Mouse (Mus musculus): ENCODE data around the gene Gm20737. TPM values are rescaled to one million over a fixed set of nuclear protein-coding genes. Genes with fewer than 3 reads are reported as not detected.
"Not testable (repeated sequence)": the region's sequence is repeated elsewhere in the genome, so short reads cannot be mapped to it uniquely, and the experiment has no call there.

Gm20737 gene
- not detected for total RNA-seq (2021)
- long read RNA-seq, experiment 1: 0 reads
- long read RNA-seq, experiment 2: 0 reads

- DNase-seq (ENCODE audit: low spot score in 2 of 2): not testable (repeated sequence)
These were observed at the start of gene Gm20737 for GRCm38 (mm10) chrY:10535942-10536341. Gene Gm20737 (minus strand): TSS chrY:10536042.

GRCm38 (mm10) chrY:10553153-10553552, 17.3 kb upstream of the Gm20737 start, which contains the start of gene Gm21775:
Gene Gm21775 (plus strand): TSS chrY:10553453.
- not testable (repeated sequence) for DNase-seq (ENCODE audit: low spot score in 2 of 2)

Other genes starting within 250 kb of the Gm20737 start
- gene Gm20834, start 211.5 kb downstream of the Gm20737 start, total RNA-seq (2021): not detected
- not detected for gene Gm28510, start 123.3 kb downstream of the Gm20737 start, total RNA-seq (2021)
- not detected for gene Gm21775, start 17.4 kb upstream of the Gm20737 start, total RNA-seq (2021)
- not detected for gene Gm21900, start 80.3 kb upstream of the Gm20737 start, total RNA-seq (2021)
- gene Gm20777, start 216.4 kb upstream of the Gm20737 start, total RNA-seq (2021): not detected

Data from layer of hippocampus, postnatal 14 days (tissue).